Mouse (Mus musculus): ENCODE measurements at regions not wholly inside any gene's neighbourhood (a gene's known extent, or its start where the extent isn't known, plus 50 kb on each side); places are given as distances from the start of the nearest gene placed in this dataset.
A peak's percentile ranks its signal among the peaks of the same experiment; 100 is the strongest.

DNA sequence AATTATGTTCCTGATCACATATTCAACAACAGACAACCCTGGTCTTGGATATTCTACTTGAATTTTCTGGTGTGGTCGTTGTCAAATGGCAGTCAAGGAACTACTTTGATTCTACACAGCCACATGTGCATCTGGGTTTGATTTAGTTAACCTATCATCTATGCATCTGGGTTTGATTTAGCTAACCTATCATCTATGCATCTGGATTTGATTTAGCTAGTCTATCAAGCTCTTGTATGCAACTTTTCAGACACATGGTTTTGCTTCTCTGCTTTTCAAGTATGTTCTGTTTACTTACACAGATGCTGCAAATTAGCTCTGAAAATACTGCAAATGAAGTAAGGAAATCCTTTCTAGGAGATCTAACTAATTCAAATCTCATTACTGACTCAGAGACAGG, 117.4 kb upstream of the Otud4 start:
- intact Hi-C loops (cut with DNase I), result no loop called here
- no peak for DNase-seq

DNA sequence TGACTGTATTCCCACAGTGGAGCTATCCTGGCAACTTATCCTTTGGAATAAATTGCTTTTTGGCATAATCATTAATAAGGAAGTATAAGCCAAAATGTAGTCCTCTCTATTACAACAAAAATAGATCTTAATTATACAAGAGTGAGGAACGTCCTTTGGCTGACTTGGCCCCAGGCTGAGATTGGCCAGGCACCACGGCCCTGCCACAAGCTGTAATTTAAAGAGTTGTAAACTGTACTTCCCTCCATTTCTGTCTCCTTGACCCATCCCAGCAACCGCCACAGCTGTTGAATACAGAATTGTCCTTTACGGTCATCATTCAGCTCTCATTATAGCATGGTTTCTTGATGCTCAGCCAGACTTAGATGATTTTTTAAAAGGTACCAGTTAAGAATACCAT, 119.6 kb upstream of the Smad1 start:
- DNase-seq, result no peak
- intact Hi-C loops (cut with DNase I), result no loop called here

DNA sequence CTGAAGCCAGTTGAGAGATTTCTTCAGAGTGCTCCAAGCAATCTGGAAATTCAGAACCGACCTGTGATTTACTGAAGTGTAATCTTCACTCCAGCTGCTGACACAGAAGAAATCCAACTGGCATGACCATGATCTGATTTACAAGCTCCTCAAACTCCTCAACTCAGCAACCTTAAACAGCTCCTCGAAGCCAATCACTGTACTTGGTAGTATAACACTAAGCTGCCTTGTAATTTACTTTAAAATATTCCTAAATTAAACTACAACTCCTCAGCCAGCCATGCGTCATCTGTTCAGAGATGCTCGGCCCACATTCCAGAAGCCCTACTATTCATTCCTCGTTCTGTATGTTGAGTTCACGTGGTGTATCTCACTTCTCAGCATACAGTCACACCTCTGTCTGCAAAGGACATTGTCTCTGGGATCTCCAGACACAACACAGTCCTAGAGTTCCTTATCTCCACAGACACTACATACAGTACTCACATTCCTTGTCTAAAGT, 116.0 kb upstream of the Smad1 start:
- intact Hi-C loops (cut with DNase I), result no loop called here
- DNase-seq, result no peak

DNA sequence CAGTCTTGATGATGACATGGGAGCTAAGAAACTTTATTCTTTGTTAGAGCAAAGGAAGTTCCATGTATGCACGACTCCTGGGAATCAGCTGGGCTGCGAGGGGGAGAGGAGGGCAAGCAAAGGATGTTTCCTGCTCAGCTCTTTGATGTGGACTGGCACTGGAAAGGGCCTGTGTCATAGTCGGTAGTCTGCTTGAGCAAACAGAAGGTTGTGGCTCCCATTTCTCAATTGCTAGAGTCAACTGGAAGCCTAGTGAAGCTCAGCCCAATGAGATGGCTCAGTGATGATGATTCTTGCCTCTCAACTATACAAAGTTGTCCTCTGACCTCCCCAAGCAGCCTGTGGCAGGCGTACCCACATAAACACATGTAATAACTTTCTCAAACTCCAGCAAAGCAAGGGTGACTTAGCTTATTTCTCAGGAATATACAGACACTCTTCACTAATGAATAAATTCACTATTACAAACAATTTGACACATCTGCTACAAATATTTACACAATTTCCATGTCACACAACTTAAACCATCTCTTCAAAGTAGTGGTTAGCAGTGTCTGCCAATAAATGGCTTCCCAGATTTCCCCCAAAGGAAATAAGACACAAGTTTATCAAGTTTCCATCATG, 115.4 kb upstream of the Smad1 start:
- DNase-seq, result no peak
- intact Hi-C loops (cut with DNase I), result no loop called here

DNA sequence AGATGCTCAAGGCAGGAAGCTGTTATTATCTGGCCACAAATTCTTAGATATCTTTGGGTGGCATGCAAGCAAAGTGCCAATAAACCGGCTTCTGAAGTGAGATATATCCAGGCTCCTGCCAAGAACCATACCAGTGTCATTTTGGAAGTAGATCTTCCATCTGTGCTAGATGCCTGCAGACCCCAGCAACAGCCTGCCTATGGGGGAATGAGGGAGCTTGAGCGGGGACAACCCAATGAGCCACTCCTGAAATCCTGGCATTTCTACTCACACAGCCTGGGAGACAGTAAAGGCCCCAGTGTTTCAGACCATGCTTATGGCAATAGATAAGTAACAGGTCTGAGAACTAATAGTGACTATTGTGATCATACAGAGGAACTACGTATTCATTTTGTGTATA, 109.3 kb upstream of the Smad1 start:
- intact Hi-C loops (cut with DNase I), result no loop called here
- no peak for DNase-seq

DNA sequence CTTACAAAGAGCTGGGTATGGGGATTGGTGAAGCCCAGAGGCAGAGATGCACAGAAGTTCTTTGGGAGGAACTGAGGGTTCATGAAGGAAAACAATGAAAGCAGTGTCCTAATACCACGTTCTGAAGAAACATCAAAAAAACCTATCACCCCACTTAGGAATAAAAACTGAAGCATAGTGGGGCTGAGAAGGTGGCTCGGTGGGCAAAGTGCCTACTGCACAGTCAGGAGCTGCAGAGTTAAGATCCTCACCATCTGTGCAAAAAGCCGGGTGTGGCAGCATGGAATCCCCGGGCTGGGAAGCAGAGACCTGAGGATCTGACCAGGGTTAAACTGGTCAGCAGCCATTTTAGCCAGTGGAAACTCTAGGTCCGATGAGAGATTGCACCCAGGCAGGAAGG, 106.1 kb upstream of the Smad1 start:
- intact Hi-C loops (cut with DNase I), result no loop called here
- no peak for DNase-seq

DNA sequence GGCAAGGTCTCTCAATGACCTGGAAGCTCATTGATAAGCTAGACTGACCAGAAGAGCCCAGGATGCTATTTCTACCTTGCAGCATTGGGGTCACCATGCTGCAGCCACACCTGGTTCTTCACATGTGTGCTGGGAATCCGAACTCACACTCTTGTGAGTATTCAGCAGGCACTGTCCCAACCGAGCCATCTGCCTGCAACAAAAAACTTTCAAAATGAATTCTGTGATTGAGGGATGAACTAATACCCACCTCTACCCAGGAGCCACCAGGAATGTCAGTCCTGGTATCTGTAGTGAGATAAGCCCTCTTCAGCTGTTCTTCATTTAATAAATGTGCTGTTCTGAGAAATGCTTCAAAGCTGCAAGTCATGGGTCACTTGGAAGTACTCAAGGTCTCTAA, 104.6 kb upstream of the Smad1 start:
- no peak for DNase-seq
- intact Hi-C loops (cut with DNase I), result no loop called here

DNA sequence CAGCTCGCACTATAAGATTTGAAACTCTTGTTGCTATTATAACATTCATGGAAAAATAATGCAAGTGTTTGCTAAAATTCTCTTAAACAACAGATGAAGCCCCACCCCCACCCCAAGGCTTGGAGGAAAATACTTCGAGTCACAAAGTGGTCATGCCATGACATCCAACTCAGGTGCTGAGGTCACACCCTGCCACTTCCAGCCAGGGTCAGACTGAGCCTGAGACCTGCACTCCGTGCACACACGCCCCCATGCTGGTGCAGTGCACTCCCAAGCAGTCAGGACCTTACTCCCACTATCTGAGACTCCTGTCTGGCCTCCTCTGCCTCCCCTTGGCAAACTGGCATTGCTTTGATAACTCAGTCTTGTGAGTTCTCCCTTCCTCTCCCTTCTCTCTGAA, 102.7 kb upstream of the Smad1 start:
- DNase-seq, result no peak
- intact Hi-C loops (cut with DNase I), result no loop called here

DNA sequence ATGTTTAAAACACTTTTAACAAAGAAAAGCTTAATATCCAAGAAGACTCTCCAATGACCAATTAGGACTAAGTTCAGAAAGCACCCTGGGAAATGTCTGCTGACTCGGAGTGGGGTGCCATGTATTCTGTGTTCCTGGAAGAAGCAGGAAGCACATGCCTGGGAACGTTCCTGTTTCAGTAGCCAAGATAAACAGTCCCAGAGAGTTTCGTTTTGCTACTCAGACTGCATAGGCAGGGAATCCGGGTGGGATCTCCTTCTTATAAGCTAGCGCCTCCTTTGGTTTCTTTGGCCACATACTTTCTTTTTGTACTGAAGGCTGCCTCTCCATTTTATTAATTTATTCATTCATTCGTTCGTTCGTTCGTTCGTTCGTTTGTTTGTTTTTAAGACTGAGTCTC, 101.9 kb upstream of the Smad1 start:
- DNase-seq, result peak; percentile 40 to 44
- intact Hi-C loops (cut with DNase I), result no loop called here

DNA sequence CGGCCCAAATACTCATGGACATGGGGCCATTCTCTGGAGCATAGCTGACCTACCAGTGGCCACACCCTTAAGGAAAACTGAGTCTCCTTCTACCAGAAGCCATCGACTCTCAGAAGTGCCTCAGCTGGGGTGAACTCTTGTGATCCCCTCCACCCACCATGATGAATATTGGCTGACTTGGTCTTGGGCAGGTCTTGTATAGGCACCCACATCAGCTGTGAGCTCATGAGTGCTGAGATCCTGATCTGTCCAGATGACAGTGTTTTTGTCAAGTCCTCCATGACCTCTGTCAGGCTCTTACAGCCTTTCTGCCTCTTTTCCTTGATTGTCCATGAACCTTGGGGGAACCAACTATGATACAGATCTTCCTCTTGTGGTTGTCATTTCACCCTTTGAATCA, 99.9 kb upstream of the Smad1 start:
- intact Hi-C loops (cut with DNase I), result no loop called here

DNA sequence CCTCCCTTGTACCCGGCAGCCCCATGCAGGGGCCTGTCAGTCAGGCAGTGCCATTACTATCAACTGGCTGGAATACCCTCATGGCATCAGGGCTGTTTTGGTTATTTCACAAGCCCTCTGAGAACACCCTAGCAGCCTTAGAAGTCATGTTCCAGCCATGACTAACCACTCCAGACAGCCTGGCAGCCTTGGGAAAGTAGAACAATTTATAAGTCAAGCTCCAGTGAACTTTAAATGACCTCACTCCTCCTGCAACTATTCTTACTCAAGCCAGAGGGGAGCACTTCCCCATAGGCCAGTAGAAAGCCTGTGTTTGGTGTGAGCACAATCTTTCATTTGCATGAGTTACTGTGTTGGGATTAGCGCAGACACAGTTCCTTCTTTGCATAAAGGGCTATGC, 99.3 kb upstream of the Smad1 start:
- intact Hi-C loops (cut with DNase I), result no loop called here
- no peak for DNase-seq

More for the DNA sequence above, 99.9 kb upstream of the Smad1 start:
- DNase-seq, result no peak

DNA sequence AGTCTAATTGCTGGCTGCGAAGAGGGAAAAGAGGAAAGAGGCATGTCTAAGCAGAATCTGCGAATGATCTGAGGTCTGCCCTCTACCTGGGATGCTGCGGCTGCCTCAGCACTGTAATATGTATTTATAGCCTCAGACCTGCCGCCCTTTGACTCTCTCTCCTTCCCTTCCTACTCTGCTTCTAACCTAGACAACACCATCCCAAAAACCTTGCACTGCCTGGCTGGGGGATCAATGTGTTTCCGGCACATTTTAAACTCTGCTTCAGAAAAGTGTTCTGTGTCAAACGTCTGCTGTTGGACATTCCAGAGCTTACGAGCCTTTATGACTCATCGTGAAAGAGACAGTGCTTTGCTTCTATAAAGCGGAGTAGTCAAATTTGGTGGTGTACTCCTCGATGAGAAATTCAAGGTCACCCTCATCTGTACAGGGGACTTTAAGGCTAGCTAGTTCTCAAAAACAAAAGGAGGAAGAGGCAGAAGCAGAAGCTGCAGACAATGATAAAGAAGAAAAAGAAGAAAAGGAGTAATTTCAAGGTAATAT, 91.9 kb upstream of the Smad1 start:
- DNase-seq, result no peak
- intact Hi-C loops (cut with DNase I), result no loop called here

DNA sequence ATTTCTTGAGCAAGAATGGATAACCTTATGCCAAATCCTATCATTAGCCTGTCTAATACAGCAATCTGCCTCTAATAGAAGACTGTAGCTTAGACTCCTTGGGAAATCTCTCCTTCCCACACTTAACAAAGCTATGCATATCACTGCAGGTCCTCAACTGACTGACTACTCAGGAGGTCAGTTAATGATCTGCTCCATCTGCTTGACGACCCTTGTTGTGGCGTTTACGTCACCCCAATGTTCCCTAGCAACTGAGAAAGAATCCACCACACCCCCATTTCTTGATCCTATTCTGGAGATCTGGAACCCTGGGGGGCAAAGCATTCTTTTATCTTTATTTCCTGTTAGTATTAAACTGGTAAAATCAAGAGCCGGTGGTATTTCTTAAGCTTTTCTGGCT, 91.4 kb upstream of the Smad1 start:
- intact Hi-C loops (cut with DNase I), result no loop called here
- DNase-seq, result no peak

DNA sequence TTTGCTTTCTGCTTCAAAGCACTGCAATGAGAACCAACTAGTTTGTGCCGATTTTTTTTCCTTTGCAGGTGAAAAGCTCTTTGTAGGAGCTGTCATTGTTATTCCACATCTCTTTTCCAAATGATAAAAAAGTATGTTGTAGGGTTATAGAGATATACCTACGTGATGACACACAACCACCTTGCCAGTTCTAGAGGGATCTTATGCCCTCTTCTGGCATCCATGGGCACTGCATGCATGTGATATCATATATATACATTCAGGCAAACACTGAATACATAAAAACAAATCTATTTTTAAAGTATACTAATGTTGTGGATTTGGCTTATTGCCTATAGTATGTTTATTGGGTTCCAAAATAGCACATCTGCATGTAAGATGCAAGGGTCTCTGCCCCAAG, 89.5 kb upstream of the Smad1 start:
- intact Hi-C loops (cut with DNase I), result loop anchor here (2.0 to 5.0 kb wide), 3 partner anchors 87 to 192 kb away; no protein-coding TSS in a partner anchor
- peak in 1 of 2 experiments; percentile 47 for DNase-seq

DNA sequence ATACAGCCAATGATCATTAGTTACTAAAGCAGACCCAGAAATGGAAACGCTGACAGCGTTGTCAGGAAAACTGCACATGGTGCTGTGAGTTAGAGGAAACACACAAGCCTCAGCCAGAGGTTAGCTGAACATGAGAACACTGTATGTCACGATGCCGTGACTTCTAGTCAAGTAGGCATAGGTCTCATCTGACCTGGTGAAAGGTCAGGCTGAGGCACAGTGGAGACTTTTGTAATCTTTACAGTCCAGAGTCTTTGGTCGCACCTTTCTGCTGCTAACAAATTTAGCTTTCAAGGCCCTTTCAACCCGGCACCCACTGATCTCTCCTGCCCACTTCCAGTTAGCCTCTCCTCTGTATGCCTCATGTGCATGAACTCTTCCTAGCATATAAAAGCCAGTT, 88.3 kb upstream of the Smad1 start:
- intact Hi-C loops (cut with DNase I), result loop anchor here (5.0 kb wide), 2 partner anchors 85 to 150 kb away; no protein-coding TSS in a partner anchor
- no peak for DNase-seq

DNA sequence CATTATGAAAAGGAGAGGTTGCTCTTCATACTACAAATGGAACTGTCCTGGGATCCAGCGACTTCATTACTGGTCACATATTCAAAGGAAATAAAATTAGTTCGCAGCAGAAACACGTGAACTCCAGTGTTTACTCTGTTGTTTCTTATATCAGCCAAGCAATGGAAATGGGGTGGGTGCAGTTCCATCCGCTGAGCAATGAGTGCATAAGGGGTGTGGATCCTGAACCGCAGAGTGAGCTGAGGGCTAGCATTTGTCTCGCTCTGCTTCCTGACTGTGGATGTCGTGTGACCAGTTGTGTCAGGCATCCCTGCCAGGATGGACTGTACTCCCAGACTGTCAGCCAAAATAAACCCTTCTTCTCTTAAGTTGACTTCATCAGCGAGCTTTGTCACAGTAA, 80.0 kb upstream of the Smad1 start:
- no peak for DNase-seq
- intact Hi-C loops (cut with DNase I), result no loop called here

DNA sequence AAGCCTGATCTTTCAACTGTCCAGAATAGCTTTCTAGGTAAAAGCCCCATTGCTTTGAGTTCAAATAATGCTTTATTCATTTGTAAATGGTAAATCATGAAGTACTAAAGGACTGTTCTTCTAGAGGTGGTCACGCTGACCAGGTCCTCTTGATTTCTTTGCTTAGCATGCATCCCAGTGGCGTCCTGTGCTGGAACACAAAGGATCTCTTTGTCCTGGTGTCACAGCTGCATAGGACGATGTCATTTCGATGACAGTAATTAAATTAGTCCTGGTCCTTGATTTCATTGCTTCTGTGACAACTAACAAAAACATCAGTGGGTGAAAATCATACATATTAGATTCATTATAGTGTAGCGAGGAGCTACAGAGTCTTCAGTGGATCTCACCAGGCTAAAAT, 76.7 kb upstream of the Smad1 start:
- intact Hi-C loops (cut with DNase I), result no loop called here

DNA sequence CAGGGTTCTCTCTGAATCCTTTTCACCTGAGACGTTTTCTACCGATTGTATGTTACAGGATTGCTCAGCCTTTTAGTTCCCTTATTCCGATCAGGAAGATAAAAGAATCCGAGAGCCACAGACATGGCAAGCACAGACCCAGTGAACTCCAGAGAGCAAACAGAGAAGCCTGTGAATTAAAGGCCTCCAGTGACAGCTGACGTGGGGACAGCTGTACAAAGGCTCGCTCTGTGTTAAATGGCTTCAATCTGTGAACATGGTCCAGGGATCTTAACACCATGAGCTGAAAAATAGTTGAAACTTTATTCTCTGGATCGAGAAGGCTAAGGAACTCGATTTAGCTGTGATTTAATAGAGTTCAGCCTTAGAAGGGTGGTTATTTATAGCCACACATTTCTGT, 75.4 kb upstream of the Smad1 start:
- intact Hi-C loops (cut with DNase I), result no loop called here
- DNase-seq, result no peak

More for the DNA sequence above, 76.7 kb upstream of the Smad1 start:
- no peak for DNase-seq

DNA sequence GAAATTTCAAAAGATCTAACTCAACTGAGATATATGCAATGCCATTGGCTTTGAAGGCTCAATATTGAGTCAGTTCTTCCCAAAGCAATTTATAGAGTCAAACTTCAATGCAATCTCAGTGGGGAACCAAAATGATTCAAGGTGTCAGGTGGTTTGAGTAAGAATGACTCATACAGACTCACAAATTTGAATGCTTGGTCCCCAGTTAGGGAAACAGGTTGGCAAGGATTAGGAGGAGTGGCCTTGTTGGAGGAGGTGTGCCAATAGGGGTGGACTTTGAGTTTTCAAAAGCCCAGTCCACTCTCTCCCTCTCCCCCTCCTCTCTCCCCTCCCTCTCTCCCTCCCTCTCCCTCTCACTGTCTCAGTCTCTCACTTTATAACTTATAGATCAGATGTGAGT, 52.8 kb upstream of the Smad1 start:
- intact Hi-C loops (cut with DNase I), result no loop called here
- no peak for DNase-seq

DNA sequence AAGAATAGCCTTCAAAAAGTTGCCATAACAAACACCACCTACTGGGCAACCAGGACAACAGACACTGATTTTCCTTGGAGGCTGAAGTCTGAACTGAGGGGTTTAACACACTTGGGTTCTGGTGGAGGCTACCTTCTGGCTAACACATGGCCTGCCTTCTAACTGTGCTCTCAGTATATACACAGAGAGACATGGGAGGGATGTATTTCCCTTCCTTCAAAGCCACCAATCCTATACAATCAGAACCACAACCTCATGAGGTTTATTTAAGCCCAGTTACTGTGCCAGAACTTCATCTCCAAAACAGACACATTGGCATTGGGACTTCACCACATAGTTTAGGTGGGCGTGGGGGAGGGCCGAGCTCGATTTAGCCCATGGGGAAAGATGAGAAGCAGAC, 50.1 kb upstream of the Smad1 start:
- intact Hi-C loops (cut with DNase I), result no loop called here
- no peak for DNase-seq

All from heart, postnatal 36 days (tissue).